Mouse (Mus musculus) heart, embryonic 16.5 days (tissue): ENCODE data around the gene AL607142.1. TPM values are rescaled to one million over a fixed set of nuclear protein-coding genes. Genes with fewer than 3 reads are reported as not detected.

Source experiments
- polyA plus RNA-seq: library from polyadenylated mRNA; unstranded; fragments of >200 nt; fragmentation: Nextera tagmentation; extraction: Ambion mirVana; gene quantifications from 2 replicates; pipeline ENCODE4 v1.2.1, GENCODE M21; 2015

AL607142.1 gene
- polyA plus RNA-seq, 1 experiment from 2014 or later = not detected

Other genes starting within 250 kb of the AL607142.1 start
- 0.42 and 0.47 TPM in 2 replicates for gene Edn2, start 96.2 kb downstream of the AL607142.1 start, polyA plus RNA-seq
- gene Foxo6, start 222.4 kb downstream of the AL607142.1 start, polyA plus RNA-seq = 0.11 and 0.12 TPM in 2 replicates